Mouse (Mus musculus) c-Kit-positive CD71-positive TER-119-positive erythroid progenitor cells, embryonic 14.5 days (primary cell): ENCODE results near the gene Eif5a.
"Not testable (repeated sequence)": the region's sequence is repeated elsewhere in the genome, so short reads cannot be mapped to it uniquely, and the experiment has no call there.

Source experiments
- DNase-seq: peaks from one replicate; pipeline ENCODE4 v3.0.0-alpha.2; 2013; ENCODE audit warnings: low spot score

Gene Eif5a

DNA sequence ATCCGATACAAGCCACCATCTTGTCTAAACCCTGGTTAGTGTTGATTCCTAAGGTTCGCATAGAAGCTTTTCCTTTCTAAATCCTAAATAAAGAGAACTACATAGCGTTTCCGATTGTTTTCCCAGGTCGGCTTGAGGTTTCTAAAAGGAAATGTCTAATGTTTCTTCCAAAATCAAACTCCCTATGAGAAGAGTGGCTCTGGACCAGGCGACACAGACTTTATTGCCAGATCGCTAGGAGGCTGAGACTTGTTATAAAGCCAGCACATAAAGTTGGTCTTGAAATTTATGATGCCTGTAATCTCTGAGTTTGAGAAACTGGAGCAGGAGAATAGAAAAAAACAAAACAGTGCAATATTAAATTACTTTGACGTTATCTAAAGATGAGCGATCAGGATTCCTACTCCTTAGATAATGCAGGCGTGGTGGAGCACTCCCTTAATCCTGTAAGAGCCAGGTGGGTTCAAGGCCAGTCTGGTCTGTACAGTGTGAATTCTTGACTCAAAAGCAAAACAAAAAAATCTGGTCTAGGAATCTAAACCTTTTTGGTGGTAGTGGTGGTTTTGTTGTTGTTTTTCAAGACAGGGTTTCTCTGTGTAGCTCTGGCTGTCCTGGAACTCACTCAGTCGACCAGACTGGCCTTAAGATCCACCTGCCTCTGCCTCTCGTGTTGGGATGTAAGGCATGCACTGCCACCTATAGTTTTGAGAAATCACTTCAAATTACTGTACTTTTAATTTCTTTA is 426 bp upstream of the Eif5a start:
- DNase-seq, result no peak

DNA sequence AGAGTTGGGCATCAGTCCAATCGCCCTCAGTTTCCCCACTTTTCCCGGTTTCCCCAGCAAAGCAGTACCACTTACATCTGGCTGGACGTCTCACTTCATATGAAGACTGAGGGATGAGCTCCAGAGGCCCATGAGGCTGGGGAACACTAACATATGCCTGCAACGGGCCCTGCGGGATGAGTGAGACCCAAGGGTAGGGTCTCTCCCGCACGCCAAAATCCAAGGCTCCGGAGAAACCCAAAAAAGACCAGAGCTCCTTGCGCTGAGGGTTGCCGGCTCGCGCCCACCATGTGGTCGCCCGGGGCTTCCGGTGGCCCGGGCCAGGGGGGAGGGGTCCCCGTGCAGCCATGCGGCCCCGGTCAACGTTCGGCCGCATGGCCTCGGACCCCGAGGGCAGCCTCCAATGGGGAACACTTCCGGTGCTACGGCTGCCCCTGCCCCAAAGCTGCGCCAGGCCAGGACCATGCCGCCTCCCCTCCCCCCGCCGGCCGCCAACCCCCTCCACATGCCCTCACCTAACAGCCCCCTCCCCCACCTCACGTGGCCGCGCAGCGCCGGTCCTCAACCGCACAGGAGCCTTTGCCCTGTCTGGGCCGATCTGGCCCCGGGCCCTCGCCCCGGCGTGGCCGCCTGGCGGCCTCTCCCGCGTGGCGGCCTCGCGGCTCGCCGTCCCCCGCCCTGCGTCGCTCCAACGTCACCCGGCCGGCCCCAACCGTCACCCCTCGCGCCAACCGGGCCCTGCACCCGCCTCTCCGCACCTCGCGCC is 1.3 kb downstream of the Eif5a start:
- DNase-seq, result no peak

DNA sequence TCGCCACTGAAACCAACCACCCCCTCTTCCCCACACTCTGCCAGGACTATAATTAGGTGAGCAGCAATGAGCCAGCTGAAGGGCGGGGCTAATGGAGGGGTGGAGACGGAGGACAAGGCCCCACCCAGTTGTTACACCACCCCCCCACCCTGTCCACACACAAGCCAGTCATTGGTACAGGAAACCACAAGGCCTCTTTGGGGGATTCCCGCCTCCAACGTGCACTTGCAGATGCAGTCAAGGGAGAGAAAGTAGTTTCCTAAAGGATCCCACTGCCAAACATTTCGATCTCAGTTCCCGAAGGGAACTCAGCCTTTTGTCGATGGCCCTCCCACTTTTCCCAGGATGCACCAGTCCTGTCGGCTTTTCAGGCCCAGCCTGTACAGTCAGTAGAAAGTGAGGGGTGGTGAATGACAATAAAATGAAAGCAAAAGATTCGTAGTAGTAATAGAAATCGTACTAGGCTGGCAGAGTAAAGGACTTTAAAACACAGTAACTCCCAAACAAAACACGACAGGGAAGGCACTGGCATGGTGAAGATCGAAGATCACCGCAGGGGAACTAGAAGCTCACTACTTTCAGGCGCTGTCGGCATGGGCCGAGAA is 2.0 kb downstream of the Eif5a start:
- DNase-seq, result peak; percentile 92

GRCm38 (mm10) chr11:69919053-69919452 is 2.7 kb downstream of the Eif5a start:
- no peak for DNase-seq

GRCm38 (mm10) chr11:69918118-69918517 is 3.6 kb downstream of the Eif5a start:
- DNase-seq, result no peak

- DNase-seq, result no peak
These were observed 4.3 kb downstream of the Eif5a start for GRCm38 (mm10) chr11:69917379-69917948.

DNA sequence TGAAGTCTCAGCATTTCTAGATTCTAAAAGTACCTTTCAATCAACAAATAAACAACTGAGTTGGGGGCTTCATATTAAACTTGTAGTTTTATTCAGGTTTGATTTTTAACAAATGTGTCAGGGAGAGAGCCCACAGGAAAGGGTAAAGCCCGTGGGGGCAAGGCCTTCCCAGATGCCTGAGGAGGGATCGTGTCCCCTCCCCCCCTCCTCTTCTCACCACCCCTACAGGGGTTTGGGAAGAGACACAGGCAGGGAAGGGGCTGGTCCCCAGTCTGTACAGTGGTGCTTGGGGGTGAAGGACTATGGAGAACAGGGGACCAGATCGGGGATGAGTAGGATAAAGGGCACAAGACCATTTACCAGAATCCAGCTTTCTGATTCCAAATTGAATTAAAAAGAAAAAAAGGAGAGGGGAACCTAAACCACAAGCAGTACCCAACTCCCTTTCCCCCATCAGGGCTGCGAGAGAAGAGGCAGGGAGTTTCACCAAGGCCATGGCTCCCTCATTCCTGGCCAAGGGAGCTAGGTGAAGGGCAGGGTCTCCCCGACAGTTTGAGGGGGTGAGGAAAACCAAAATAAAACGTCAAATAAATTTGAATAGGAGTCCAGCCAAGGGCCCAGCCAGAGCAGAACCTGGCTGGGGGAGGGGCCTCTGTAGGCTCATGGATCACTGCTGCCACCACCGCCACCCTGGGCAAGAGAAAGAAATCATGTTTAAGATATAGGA is 4.9 kb downstream of the Eif5a start:
- not testable (repeated sequence) for DNase-seq

DNA sequence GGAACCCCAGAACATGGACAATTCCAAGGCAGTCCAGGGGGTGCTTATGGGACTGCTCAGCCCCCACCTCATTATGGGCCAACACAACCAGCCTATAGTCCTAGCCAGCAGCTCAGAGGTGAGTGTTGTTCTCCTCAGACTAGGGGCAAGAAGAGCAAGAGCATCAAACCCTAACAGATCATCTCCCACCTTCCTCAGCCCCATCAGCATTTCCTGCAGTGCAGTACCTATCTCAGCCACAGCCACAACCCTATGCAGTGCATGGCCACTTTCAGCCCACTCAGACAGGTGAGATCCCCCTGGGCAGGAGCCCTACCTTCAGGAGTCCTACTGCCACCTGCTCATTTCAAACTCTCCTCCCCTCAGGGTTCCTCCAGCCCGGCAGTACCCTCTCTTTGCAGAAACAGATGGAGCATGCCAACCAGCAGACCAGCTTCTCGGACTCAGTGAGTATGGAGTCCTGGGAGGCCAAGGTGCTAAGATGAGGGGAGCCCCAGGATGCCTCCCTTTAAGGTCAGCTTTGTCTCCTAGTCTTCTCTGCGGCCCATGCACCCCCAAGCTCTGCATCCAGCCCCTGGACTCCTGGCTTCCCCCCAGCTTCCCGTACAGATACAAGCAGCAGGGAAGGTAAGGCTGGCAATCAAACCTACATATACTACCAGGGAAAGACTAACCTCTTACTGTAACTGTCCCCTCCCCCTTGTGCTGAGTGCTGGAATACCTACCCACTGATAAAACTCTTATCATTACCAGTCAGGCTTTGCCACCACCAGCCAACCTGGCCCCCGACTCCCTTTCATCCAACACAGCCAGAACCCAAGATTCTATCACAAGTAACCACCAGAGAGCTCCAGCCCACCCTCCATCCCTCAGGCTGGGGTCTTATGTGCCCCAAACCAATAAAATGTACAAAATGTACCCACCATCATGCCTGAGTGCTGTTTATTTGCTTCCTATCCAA is 5.8 kb downstream of the Eif5a start:
- DNase-seq, result peak; percentile 87

- DNase-seq, result no peak
These were observed 6.8 kb downstream of the Eif5a start for GRCm38 (mm10) chr11:69914917-69915430.

DNA sequence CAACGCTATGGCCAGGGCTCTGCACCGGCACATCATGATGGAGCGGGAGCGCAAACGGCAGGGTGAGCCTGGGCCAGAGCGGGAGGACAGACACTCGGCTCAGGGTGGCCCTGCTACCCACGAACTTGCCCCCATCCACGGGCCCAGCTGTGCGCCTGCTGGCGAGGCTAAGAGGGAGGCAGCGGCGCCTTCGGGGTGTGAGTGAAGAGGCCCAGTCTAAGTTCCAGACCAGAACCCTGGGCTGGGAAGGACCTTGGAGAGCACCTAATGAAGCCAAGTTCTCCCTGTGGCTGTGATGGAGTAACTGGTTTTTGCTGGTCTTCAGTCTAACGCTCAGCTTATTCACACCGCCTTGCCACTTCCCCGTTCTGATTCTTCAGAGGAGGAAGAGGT is 7.4 kb downstream of the Eif5a start:
- no peak for DNase-seq

DNA sequence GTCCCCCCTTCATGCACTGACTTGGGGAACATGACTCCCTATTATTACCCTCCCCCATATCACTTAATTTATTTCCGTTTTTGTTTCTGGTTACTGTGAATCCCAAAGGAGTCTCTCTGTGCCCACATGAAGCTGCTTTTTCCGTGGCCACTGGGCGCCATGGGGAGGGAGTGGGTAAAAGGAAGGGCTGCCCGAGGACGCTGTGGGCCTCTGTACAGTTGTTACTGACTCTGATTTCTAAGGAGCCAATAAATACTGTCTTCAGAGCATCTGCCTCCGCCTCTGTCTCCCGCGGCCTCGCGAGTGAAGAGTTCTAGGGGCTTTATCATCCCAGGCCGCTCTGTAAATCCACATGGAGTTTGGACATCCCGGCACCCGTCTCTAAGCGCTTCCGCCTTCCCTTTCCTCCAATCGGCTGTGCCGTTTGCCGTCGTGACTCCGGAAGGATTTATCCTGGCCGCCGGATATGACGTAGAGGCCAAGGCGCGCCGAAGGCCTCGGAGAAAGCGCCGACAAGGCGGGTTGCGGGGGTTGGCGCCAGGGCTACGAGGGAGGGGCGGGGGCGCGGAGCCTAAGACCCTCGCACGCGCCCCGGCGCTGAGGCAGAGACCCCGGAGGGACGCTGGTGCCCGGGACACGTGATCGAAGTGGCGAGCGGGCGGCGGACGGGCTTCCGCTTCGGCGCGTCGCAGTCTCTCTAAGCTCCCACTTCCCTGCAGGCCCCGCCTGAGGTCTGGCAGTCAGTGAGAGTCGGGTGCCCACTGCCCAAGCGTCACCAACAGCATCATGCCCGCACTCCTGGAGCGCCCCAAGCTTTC is 8.0 kb downstream of the Eif5a start, which contains the start of gene Gps2:
Gene Gps2, plus strand, starts transcription at position 335 of the 818 bp plus-strand sequence.
- peak; percentile 92 for DNase-seq

DNA sequence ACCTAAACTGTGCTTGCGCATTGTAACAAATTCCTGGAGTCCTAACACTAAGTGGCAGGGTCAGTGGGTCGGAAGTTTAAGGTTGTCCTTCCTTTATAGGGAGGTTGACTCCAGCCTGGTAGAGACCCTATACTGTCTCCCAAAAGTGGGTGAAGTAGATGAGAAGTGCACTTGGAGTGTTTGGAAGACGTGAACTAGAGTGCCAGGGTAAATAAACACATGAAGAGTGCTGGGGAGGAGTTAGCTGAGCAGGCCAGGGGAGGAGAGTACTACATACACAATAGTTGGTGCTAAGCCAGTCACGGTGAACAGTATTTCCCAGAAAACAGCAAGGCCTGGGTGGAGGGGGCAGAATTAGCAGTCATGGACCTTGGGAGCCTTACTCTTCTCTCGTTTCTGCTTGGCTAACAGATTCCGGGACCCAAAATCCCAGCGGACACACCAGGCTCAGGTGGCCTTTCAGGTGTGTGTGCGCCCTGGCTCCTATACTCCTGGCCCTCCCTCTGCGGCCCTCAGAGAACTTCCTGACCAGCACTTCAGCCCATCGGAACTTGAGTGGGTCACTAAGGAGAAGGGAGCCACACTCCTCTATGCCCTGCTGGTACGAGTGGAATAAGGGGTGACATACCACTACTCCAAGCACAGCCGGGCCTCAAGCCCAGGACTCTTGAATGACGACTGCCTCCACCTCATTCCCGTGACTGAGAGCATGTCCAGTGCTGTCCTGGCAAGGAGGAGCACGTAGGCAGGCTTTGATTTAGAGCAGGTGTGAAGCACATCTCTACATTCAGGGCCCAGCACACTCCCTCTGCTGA is 8.8 kb downstream of the Eif5a start:
- no peak for DNase-seq

- no peak for DNase-seq
These were observed 10.1 kb downstream of the Eif5a start for GRCm38 (mm10) chr11:69911701-69912100.

DNA sequence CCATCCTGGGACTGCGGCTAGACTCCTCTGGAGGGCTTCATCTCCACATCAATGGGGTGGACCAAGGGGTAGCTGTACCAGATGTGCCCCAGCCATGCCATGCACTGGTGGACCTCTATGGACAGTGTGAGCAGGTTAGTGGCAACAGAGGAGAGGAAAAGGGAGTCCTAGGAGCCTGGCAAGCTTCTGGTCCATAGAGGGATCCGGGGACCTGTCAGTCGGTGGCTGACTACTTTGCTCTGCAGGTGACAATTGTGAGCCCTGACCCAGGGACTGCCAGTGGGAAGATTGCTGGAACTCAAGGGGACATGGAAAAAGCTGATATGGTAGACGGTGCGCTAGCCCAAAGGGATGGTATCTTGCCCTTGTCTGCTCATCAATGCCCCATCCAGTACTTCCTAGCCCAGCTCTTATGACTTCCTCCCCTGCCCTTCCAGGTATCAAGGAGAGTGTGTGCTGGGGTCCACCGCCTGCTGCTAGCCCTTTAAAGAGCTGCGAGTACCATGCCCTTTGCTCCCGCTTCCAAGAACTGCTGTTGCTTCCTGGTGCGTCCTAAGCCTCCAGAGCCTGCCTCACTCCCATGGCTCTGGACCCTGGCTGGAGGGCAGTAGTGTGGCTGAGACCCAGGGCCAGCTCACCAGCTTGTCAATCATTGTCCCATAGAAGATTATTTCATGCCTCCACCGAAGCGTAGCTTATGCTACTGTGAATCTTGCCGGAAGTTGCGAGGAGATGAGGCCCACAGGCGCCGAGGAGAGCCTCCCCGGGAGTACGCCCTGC is 10.8 kb downstream of the Eif5a start:
- no peak for DNase-seq

- DNase-seq, result no peak
These were observed 11.6 kb downstream of the Eif5a start for GRCm38 (mm10) chr11:69910177-69910576.

- DNase-seq, result no peak
These were observed 12.6 kb downstream of the Eif5a start for GRCm38 (mm10) chr11:69909174-69909573.

- no peak for DNase-seq
These were observed 13.1 kb downstream of the Eif5a start for GRCm38 (mm10) chr11:69908645-69909044.

- DNase-seq, result no peak
These were observed 17.4 kb downstream of the Eif5a start for GRCm38 (mm10) chr11:69904311-69904710.
